Mouse (Mus musculus) left cerebral cortex, postnatal 10 days (tissue): ENCODE measurements at regions not wholly inside any gene's neighbourhood (a gene's known extent, or its start where the extent isn't known, plus 50 kb on each side); places are given as distances from the start of the nearest gene placed in this dataset.
A peak's percentile ranks its signal among the peaks of the same experiment; 100 is the strongest.
"Not testable (repeated sequence)": the region's sequence is repeated elsewhere in the genome, so short reads cannot be mapped to it uniquely, and the experiment has no call there.

Experiments
- DNase-seq, 2 experiments: peaks; one replicate each; pipeline ENCODE4 v3.0.0; 2021 to 2022; ENCODE audit warnings: low spot score in 2 of 2, mixed read lengths in 1 of 2; ENCODE audit errors: extremely low spot score in 1 of 2
- intact Hi-C: fragments of 180-260 bp; cut with DNase I; formaldehyde crosslinking; loops from one replicate; pipeline ENCODE4 v1.15.1; 2025

DNA sequence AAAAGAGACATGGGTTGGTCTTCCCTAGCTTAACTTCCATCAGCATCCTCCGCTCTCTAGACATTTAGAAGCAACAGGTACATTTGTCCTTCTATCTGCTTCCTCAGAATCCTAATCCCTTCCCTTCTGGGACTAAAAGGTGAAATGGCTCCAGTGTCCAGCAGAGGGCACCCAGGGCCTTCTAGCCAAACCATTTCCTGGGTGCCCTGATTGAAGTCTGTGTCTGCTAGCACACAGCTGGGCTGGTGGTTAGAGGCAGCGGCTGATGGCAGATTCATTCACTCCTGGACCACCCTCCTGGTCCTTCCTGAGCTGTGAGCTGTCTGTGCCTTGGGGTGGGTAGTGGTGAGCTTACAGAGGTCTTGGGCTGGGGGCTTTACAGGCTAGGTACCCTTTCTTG lies 76.5 kb upstream of the Col13a1 start:
- intact Hi-C loops: loop anchor here (2.0 kb wide), 1 partner anchor 45 kb away; no protein-coding TSS in a partner anchor

DNA sequence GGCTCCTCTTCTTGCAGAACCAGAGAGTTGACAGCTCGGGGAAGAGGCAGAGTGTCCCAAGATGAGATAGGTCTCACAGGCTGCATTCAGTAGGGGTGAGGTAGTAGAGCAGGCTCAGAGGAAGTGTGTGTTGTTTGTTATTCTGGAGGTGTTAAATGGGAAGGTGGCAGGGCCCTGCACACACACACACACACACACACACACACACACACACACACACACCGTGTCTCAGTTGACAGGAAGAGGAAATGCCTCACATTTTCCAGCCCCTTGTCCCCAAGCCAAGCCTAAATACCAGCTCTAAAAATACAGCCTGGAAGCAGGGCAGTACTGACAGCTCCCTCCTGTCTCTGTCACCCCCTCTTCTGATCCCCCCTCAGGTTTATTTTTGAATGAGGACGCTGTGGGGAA lies 70.9 kb upstream of the Col13a1 start:
- intact Hi-C loops: no loop called here
- peak in 1 of 2 experiments; percentile 68 for DNase-seq

More for the DNA sequence above, 76.5 kb upstream of the Col13a1 start:
- DNase-seq: peak; percentile 20 to 71

DNA sequence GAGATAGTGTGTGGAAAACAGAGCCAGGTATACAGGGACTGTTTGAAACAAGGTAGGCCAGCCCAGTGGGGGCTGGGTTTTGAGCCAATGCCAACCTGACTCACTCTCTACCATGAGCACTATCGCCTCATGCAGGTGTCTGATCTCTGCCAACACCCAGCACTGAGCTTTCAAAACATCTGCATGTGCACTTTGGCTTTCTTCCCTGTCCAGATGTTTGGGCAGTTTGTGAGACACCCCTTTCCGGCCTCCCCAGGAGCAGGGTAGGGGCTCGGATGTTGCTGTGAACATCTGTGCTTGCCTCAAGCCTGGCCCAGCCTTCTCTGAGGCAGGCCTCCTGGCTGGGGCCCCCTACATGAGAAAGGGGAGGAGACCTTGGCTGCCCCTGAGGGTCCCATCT lies 65.5 kb upstream of the Col13a1 start:
- peak in 1 of 2 experiments; percentile 41 for DNase-seq
- intact Hi-C loops: no loop called here

DNA sequence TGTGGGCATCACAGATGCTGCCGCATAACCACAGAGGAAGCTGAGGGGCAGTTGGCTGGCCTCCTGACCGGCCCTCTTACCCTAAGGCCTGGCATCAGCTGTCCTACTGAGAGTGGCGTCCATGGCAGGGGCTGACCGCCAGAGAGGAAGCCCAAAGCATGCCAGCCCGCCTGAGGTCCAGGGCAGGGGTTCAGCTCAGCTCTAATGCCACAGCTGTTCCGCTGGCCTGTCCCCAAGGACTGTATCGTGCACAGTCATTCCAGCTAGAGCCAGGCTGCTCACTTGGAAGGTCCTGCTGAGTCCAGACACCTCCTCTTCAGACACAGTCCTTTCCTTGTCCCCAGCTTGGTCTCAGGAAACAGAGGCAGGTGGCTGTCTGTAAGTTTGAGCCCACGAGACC lies 61.0 kb upstream of the Col13a1 start:
- intact Hi-C loops: no loop called here

DNA sequence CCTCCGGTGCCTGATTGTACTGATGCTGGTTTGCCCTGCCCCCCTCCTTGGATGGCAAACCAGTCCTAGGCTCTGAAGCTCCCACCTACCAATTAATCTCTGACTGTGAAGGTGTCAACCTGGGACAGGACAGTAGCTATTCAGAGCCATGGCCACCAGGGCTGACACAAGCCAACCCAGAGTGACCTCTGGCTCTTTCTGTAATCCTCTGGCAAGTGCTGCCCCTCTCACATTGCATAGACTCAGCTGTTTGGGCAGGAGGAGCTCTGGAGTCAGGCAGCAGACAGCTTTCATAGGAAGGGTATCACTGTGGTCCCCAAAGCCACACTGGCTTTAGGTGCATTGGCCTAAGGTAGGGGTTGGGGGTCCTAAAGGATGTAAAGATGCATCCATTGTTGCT lies 59.7 kb upstream of the Col13a1 start:
- intact Hi-C loops: no loop called here
- DNase-seq: no peak

More for the DNA sequence above, 61.0 kb upstream of the Col13a1 start:
- no peak for DNase-seq

DNA sequence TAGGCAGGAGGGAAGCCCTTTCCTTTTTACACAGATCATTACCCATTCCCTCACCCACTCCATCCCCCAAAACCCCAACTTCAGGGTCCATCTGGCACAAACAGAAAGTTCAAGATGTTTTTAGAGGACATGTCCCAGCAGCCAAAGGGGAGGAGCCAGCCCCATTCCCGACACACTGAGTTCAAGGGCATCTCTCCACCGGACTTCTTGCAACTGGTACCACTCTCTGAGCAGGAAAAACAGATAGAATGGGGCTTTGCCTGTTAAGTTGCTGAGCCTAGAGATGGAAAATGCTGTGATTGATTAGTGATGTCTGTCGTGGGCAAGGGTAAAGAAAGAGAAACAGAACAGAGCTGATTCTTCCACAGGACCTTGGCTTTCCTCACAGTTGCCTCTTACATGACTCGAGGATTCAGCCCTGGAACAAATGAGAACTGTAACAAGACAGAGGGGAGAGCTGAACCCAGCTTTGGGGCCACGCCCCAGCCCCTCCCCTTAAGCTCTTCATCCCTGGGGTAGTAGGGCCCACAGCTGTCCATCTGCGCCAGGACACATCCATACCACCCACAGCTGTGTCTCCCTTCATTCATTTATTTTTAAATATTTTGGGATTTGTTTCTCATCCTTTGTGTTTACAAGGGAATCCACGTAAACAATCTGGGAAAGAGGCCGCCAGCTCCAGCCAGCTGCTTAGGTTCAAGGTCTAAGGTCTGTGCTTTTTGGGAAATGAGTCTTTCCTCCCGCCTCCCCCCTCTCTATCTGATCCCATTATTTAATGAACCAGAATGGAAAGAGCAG lies 58.7 kb upstream of the Col13a1 start:
- DNase-seq: no peak
- intact Hi-C loops: no loop called here

DNA sequence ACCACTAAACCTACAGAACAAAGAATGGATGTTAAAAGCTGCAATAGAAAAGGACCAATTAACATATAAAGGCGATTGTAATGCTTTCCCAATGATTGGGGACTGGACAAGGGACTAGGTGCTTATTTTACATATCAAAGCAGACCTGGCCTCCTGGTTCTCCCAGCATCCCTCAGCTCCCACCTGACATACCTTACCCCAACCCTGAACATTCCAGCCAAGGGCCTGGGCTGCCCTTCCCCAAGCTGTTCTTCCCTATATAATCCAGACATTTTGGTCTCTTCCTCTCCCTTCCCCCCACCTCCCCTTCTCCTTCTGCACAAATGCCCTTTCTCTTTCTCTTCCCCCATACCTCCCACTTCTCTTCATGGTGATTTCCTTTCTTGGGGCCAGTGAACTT lies 57.9 kb upstream of the Col13a1 start:
- DNase-seq: no peak
- intact Hi-C loops: no loop called here

DNA sequence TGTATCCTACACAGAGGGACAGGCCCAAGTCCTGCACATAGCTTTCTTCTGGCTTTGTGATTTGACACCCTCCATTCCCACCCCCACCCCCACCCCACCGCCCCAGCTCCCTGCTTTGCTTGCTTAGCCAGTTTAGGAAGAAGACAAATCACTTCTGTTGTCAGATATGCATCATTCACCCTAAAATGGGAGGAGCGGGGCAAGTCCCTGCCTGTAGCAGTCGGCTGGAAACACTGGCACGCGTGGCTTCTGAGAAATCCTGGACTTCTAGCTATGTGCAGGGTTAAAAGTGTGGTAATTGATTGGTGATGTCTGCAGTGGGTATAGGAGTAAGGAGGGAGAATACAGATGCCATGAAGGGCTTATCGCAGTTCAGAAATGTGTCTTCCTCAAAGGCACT lies 55.4 kb upstream of the Col13a1 start:
- no peak for DNase-seq
- intact Hi-C loops: no loop called here

DNA sequence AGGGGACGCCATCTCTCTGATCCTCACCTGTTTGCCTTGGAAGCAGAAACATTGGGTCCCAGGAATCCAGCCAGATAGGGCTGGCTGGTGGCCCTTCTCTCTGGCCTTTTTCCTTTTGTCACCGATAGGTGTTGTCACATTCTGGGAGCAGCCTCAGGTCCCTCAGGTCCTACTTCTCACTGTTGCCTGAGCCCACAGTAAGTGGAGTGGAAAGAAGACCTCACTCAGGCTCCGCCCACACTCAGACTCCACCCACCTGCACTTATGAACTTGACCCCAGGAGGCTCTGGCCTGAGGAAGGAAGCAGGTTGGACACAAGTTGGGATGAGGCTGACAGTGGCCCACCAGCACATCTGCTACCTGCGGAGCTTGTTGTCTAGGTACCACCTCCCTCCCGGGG lies 54.8 kb upstream of the Col13a1 start:
- intact Hi-C loops: no loop called here
- DNase-seq: no peak

DNA sequence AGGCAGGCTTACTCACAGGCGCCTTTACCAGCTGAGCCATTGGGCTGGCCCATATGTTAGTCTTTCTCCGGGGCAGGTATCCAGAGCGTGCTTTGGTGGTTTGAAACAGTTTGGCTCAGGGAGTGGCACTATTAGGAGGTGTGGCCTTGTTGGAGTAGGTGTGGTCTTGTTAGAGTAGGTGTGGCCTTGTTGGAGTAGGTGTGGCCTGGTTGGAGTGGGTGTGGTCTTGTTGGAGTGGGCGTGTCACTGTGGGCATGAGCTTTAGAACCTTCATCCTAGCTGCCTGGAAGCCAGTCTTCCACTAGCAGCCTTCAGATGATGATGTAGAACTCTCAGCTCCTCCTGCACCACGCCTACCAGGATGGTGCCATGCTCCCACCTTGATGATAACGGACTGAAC lies 53.1 kb upstream of the Col13a1 start:
- intact Hi-C loops: not testable (repeated sequence)

DNA sequence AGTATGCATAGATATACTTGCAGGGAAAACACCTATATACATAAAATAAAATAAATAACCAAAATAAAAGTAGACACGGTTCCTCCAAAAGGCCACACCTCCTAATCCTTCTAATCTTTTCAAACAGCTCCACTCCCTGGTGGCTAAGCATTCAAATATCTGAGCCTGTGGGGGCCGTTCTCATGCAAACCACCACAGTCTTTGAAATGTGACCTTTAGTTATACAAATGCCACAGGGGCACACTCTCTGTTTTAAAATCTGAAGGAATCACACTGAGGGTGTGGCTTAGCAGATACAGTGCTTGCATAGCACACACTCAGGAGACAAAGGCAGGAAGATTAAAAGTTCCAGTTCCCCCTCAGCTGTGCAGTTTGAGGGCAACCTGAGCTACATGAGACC lies 50.4 kb upstream of the Col13a1 start:
- intact Hi-C loops: no loop called here
- DNase-seq: no peak

More for the DNA sequence above, 53.1 kb upstream of the Col13a1 start:
- not testable (repeated sequence) for DNase-seq
